Mouse (Mus musculus): ENCODE results near the gene Rs1.
"Not testable (repeated sequence)": the region's sequence is repeated elsewhere in the genome, so short reads cannot be mapped to it uniquely, and the experiment has no call there.

The Rs1 gene

DNA sequence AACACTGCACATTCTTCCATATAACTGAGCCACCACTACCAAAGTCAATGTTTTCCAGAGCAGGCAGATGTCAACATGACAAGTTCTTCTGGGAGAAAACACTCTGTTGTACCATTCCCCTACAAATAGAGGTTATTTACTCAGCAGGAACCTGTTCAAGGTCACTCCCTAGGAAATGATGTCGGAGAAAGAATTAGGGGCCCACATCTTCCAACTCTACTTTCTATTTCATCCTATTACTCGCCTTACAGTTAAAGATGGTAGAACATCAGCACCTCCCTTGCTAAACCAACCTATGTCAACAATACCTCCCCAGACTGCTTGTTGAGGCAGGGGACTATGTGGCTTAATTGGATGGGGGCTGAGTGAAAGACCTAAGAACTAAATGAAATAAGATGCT lies at the start of gene Rs1:
Rs1 (plus strand) TSS at position 301 of the 400 bp plus-strand sequence.
- in situ Hi-C loops (cut with MboI; ENCODE audit: low sequenced_read_pairs), result no loop called here

DNA sequence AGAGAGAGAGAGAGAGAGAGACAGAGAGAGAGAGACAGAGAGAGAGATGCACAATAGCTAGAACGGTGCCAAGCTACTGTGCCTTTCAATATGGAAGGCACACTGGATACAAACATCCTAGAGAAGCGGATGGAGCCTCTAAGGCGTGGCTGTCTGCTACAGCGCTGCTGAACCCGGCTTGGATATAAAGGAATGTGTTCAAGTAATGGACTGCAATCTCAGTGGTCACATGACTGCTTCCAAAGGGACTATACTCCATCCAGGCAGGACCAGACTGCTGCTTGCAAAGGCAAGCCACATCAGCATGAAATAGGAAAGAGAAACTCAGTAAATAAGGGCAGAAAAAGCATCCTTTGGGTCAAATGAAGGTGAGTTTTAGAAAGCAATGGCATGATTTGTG lies 32.2 kb upstream of the Rs1 start, which contains the start of gene Ppef1:
Ppef1 (minus strand) TSS at position 116 of the 400 bp plus-strand sequence.
- in situ Hi-C loops (cut with MboI; ENCODE audit: low sequenced_read_pairs), result no loop called here

DNA sequence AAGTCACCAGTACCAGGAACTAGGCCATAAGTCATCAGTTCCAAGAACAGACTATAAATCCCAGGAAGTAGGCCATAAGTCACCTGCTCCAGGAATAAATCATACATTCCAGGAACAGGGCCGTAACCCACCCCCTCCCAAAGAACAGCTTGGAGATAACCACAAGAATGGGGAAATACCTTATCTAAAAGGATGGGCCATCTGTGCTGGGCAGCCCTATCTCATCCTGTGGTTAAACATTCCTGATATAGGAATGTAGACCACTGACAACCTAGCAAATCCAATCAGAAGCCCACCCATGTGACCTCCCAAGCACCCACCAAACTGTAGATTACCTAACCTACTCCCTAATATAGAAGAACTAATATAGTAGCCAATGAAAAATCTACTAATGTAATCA lies 22.4 kb upstream of the Rs1 start:
- in situ Hi-C loops (cut with MboI; ENCODE audit: low sequenced_read_pairs), result no loop called here

GRCm38 (mm10) chrX:160748653-160749052 lies 19.2 kb upstream of the Rs1 start:
- in situ Hi-C loops (cut with MboI; ENCODE audit: low sequenced_read_pairs), result no loop called here

DNA sequence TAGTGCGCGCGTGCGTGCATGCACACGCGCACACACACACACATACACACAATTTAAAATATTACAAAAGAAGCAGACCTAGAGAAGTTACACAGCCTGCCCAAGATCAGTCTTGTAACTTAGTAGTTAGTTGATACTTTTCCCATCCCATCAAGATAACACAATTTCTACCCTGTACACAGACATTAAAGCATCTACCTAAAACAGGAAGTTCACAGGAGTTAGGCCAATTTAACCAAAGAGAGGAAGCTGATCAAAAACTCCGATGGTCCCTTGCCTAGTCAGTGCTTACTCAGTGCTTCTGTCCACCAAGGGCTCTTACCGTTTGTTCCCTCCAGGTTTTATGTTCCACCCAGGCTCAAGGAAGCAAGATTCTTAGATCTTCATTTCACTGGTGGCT lies 17.0 kb upstream of the Rs1 start:
- in situ Hi-C loops (cut with MboI; ENCODE audit: low sequenced_read_pairs), result no loop called here

DNA sequence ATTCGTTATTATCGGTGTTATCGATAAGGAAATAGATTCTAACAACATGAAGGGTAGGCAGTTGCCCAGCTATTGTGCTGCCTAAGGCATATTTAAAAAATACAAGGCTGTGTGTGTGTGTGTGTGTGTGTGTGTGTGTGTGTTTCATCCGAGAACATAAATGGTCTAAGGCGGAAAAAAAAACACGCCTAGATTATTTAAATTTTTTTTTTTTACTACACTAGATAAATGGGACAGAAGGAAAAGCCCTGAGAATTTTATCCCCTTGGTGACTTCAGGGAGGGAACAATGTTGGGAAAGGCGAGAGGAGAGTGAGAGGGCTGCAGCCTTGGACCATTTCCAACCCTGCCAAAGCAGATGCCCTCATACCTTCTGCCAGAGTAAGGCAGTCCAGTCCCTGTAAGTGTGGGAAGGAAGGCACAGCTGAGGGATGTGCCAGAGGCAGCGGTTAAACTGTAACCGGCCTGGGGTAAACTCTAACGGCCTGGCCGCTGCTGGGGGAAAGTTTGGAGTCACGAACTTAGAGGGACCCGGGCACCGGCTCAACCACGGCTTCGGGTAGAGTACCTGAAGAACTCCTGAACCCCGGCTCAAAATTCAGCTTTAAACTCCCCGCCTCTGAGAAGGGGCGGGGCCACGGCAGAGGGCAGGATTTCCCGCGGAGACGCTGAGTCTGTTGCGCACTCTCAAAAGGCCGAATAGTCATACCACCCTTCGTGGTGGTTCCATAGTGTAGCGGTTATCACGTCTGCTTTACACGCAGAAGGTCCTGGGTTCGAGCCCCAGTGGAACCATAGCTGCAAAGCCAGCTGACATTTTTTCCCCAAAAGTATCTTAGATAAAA lies 2.2 kb upstream of the Rs1 start:
- in situ Hi-C loops (cut with MboI; ENCODE audit: low sequenced_read_pairs), result no loop called here

DNA sequence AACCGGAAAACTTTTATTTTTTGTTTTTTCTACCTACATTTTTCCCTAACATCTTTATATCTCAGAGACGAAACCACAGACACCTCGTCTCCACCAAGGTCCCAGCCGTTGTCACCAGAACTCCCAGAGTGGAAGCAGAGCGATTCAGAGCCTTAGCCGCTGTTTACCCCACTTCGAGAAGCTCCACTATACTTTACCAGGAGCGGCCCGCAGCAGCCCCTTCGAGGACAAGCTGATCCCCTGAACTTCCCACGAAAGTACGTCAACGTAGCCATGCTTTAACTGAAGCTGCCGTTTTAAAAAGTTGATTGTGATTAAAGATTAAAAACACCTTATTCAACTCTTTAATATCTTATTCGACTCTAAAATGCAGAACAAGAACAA lies 1.6 kb upstream of the Rs1 start:
- in situ Hi-C loops (cut with MboI; ENCODE audit: low sequenced_read_pairs), result no loop called here

GRCm38 (mm10) chrX:160769622-160770021 lies 1.8 kb downstream of the Rs1 start:
- in situ Hi-C loops (cut with MboI; ENCODE audit: low sequenced_read_pairs), result not testable (repeated sequence)

GRCm38 (mm10) chrX:160773033-160773432 lies 5.2 kb downstream of the Rs1 start:
- in situ Hi-C loops (cut with MboI; ENCODE audit: low sequenced_read_pairs), result no loop called here

GRCm38 (mm10) chrX:160782276-160782675 lies 14.5 kb downstream of the Rs1 start:
- in situ Hi-C loops (cut with MboI; ENCODE audit: low sequenced_read_pairs), result no loop called here

GRCm38 (mm10) chrX:160794920-160795319 lies 27.1 kb downstream of the Rs1 start:
- in situ Hi-C loops (cut with MboI; ENCODE audit: low sequenced_read_pairs), result no loop called here

DNA sequence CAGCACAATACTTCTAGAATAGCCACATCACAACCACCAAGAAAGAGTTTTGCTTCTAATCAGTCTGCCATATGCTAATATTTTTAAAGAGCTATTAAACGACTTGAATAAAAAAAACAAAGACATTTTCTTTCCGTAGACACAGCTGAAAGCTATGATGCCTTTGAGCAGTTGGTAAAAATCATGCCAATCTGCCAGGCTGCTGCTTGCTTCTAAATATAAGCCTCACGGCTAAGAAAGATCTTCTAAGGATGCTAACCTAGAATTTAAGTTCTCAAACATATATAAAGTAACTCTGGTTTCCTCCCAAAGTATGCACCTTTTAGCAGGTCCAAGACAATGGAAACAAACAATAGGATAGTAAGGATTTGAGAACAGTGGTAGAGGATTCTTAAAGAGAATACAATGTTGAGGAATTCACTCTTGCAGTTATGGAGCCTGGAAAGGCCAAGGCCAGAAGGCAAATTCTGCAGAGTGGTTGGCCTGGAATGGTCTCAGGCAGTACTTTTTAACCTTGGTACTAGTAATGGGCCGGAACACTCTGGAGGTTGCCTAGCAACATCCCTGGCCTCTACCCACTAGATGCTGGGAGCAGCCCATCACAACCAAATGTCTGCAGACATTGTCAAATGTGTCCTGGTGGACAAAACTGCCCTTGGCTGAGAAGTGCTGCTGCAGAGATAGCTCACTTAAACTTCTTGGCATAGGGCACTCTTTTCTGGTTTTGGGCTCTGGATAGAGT lies 36.8 kb downstream of the Rs1 start:
- in situ Hi-C loops (cut with MboI; ENCODE audit: low sequenced_read_pairs), result no loop called here

DNA sequence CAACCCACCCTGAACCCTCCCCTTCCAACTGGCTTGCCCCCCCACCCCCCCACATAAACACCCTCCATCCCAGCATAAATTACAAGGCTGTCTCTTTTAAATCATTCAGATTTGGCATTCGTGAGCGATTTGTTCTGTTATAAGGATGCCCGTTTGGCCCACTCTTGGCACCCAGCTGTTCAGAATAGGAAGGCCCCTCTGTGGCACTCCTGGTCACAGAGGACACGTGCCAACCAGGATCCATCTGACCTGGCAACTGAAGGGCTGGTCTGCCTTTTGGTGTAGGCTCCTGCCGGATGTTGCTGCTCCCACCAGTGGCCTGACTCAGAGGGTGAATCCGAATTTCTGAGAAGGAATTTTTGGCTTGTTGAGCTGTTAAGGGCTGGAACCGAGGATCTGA lies 40.4 kb downstream of the Rs1 start:
- in situ Hi-C loops (cut with MboI; ENCODE audit: low sequenced_read_pairs), result no loop called here

Measured in CH12F3 (cell line).